Mouse (Mus musculus): ENCODE measurements around the gene Csf2ra. TPM values are rescaled to one million over a fixed set of nuclear protein-coding genes. Genes with fewer than 3 reads are reported as not detected.
A peak's percentile ranks its signal among the peaks of the same experiment; 100 is the strongest.
"Not testable (repeated sequence)": the region's sequence is repeated elsewhere in the genome, so short reads cannot be mapped to it uniquely, and the experiment has no call there.

Csf2ra gene
- polyA plus RNA-seq, 1 experiment from 2014 or later: 17.5 TPM

- H3K27ac ChIP-seq (replicated peaks; ENCODE audit: low read depth, low read length): no peak overlapping the region
- H3K4me2 ChIP-seq (ENCODE audit: low read depth, low read length): no peak overlapping the region
- WGBS: 10% methylated on average over 13 of the region's 13 CpGs
- no peaks in the 10 kb centered on the region for H3K27me3 ChIP-seq (replicated peaks; ENCODE audit: control insufficient read depth, insufficient read depth, low read length)
- H3K36me3 ChIP-seq (ENCODE audit: control insufficient read depth, insufficient read depth, low read length): no peaks in the 10 kb centered on the region
- ATAC-seq (ENCODE audit: low read depth) (no peak), DNase-seq (ENCODE audit: low spot score) (peak; percentile 91)
- H3K9me3 ChIP-seq (ENCODE audit: control insufficient read depth, low read length): no peaks in the 10 kb centered on the region
- no peak overlapping the region for H3K4me3 ChIP-seq (ENCODE audit: low read depth, low read length)
- H3K4me1 ChIP-seq (ENCODE audit: control insufficient read depth, insufficient read depth, low read length): no peaks in the 10 kb centered on the region
- H3K9ac ChIP-seq (ENCODE audit: low read depth, low read length): no peak overlapping the region
Observed at GRCm38 (mm10) chr19:61199316-61199715, 28.9 kb downstream of the Csf2ra start.

DNA sequence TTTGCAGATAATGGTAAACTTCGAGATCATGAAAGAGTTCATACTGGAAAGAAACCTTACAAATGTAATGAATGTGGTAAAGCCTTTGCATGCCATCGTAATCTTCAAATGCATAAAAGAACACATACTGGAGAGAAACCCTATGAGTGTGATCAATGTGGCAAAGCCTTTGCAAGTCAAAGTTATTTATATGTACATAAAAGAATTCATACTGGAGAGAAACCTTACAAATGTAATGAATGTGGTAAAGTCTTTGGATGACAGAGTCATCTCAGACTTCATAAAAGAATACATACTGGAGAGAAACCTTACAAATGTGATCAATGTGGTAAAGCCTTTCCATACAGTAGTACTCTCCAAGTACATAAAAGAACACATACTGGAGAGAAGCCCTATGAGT lies 44.6 kb downstream of the Csf2ra start, which contains the start of gene Gm6020:
Gene Gm6020 (plus strand): TSS at position 301 of the 400 bp plus-strand sequence.
- H3K4me2 ChIP-seq (ENCODE audit: low read depth, low read length); H3K27ac ChIP-seq (replicated peaks; ENCODE audit: low read depth, low read length); ATAC-seq (ENCODE audit: low read depth); H3K36me3 ChIP-seq (ENCODE audit: control insufficient read depth, insufficient read depth, low read length); H3K4me1 ChIP-seq (ENCODE audit: control insufficient read depth, insufficient read depth, low read length); H3K9ac ChIP-seq (ENCODE audit: low read depth, low read length); H3K27me3 ChIP-seq (replicated peaks; ENCODE audit: control insufficient read depth, insufficient read depth, low read length); H3K4me3 ChIP-seq (ENCODE audit: low read depth, low read length); DNase-seq (ENCODE audit: low spot score): not testable (repeated sequence)
- 78% methylated on average over 2 of the region's 2 CpGs for WGBS
- peaks cover 25% of the 10 kb centered on the region for H3K9me3 ChIP-seq (ENCODE audit: control insufficient read depth, low read length)

GRCm38 (mm10) chr19:61175756-61176324 lies 52.4 kb downstream of the Csf2ra start, which contains the start of gene Gm7102:
Gene Gm7102, minus strand, starts transcription at chr19:61176309.
- H3K27me3 ChIP-seq (replicated peaks; ENCODE audit: control insufficient read depth, insufficient read depth, low read length): no peaks in the 10 kb centered on the region
- no peaks in the 10 kb centered on the region for H3K36me3 ChIP-seq (ENCODE audit: control insufficient read depth, insufficient read depth, low read length)
- DNase-seq (ENCODE audit: low spot score) (no peak), ATAC-seq (ENCODE audit: low read depth) (no peak)
- H3K9ac ChIP-seq (ENCODE audit: low read depth, low read length): peak within 1 kb of the TSS; percentile 46; the same call in 1 of the 2 replicates
- peak within 1 kb of the TSS; percentile 52 for H3K4me2 ChIP-seq (ENCODE audit: low read depth, low read length)
- H3K4me3 ChIP-seq (ENCODE audit: low read depth, low read length): peak within 1 kb of the TSS; percentile 33
- WGBS: 38% methylated on average over 38 of the region's 39 CpGs
- no peaks in the 10 kb centered on the region for H3K4me1 ChIP-seq (ENCODE audit: control insufficient read depth, insufficient read depth, low read length)
- H3K27ac ChIP-seq (replicated peaks; ENCODE audit: low read depth, low read length): no peak within 1 kb of the TSS
- H3K9me3 ChIP-seq (ENCODE audit: control insufficient read depth, low read length): no peaks in the 10 kb centered on the region

Other genes starting within 250 kb of the Csf2ra start
- gene Zfp950, start 87.6 kb downstream of the Csf2ra start, polyA plus RNA-seq (2014; fragmentation: Nextera tagmentation; extraction: Ambion mirVana): 39.0 and 39.8 TPM in 2 replicates
- gene Gm7102, start 52.1 kb downstream of the Csf2ra start, polyA plus RNA-seq (2014; fragmentation: Nextera tagmentation; extraction: Ambion mirVana): 0.18 and 0.19 TPM in 2 replicates
- gene Gm6020, start 44.5 kb downstream of the Csf2ra start, polyA plus RNA-seq (2014; fragmentation: Nextera tagmentation; extraction: Ambion mirVana): not detected in 2 replicates
- gene Gm21060, start 68.6 kb upstream of the Csf2ra start, polyA plus RNA-seq (2014; fragmentation: Nextera tagmentation; extraction: Ambion mirVana): not detected in 2 replicates